Mouse (Mus musculus) thymus, adult 2 months (tissue): ENCODE results near the gene 4930583I09Rik.

Experiments
- CTCF ChIP-seq: fragments of 200-500 bp; IDR thresholded peaks from 2 replicates; pipeline ENCODE4 v1.5.1; 2012; ENCODE audit warnings: mild to moderate bottlenecking, control low read depth, low read length, moderate library complexity, borderline replicate concordance; ENCODE audit not compliant: control insufficient read depth, poor library complexity, insufficient read depth; ENCODE audit errors: extremely low read depth
- POLR2A ChIP-seq: fragments of 200-500 bp; IDR thresholded peaks from 2 replicates; pipeline ENCODE4 v1.6.1; 2012; ENCODE audit warnings: mild to moderate bottlenecking, low read length, control low read depth, moderate library complexity; ENCODE audit not compliant: control insufficient read depth, poor library complexity, insufficient read depth; ENCODE audit errors: extremely low read depth

GRCm38 (mm10) chr17:64846654-64847053 is 10.8 kb upstream of the 4930583I09Rik start:
- TF ChIP-seq POLR2A (no peak), CTCF (no peak)
